Mouse (Mus musculus) gastrocnemius, adult 18-20 months (tissue): Measurements from ENCODE around the gene Elmod2. TPM values are rescaled to one million over a fixed set of nuclear protein-coding genes. Genes with fewer than 3 reads are reported as not detected.

Experiments
- DNase-seq: peaks from one replicate; pipeline ENCODE4 v3.0.0; 2021; ENCODE audit warnings: low spot score
- total RNA-seq, 2 experiments: library from RNA; stranded (reverse); gene quantifications; 2 replicates each; pipeline ENCODE4 v1.2.3; 2021

The Elmod2 gene
- total RNA-seq, 2 experiments from 2014 or later, result 5.2 to 6.9 TPM

GRCm38 (mm10) chr8:83278431-83278830 is 53.9 kb downstream of the Elmod2 start:
- DNase-seq, result no peak

GRCm38 (mm10) chr8:83274470-83274869 is 57.8 kb downstream of the Elmod2 start:
- DNase-seq, result no peak

- no peak for DNase-seq
Measured at GRCm38 (mm10) chr8:83272464-83272863, 59.8 kb downstream of the Elmod2 start.

GRCm38 (mm10) chr8:83271172-83271571 is 61.1 kb downstream of the Elmod2 start:
- DNase-seq, result no peak

Other genes starting within 250 kb of the Elmod2 start
- 1 to 10 TPM in 1 of 2 experiments, under 1 TPM in 1; 0.64 to 1.3 TPM for gene Tbc1d9, start 167.1 kb downstream of the Elmod2 start, total RNA-seq
- gene Gm10645, start 166.3 kb downstream of the Elmod2 start, total RNA-seq, result not detected
- gene Ucp1, start 42.1 kb downstream of the Elmod2 start, total RNA-seq, result not detected
- not detected for gene Mgat4d, start 16.0 kb upstream of the Elmod2 start, total RNA-seq
- not detected for gene Clgn, start 57.4 kb upstream of the Elmod2 start, total RNA-seq
- gene Scoc, start 125.9 kb upstream of the Elmod2 start, total RNA-seq, result 10 to 100 TPM; 52.2 to 55.3 TPM
- not detected for gene Olfr370, start 203.3 kb upstream of the Elmod2 start, total RNA-seq
- gene Ndufb7, start 234.2 kb upstream of the Elmod2 start, total RNA-seq, result 100 to 1,000 TPM; 308 to 352 TPM